Mouse (Mus musculus) retina, postnatal 1 day (tissue): Measurements from ENCODE around the gene Sim1.
A peak's percentile ranks its signal among the peaks of the same experiment; 100 is the strongest.

Experiments used
- DNase-seq: peaks from one replicate; pipeline ENCODE4 v3.0.0-alpha.2; 2012

The Sim1 gene

GRCm38 (mm10) chr10:50901601-50902475 lies 7.3 kb downstream of the Sim1 start:
- peak; percentile 58 for DNase-seq

- peak; percentile 61 for DNase-seq
Measured at GRCm38 (mm10) chr10:50902741-50903715, 8.5 kb downstream of the Sim1 start.

- DNase-seq, result peak; percentile 56
Measured at GRCm38 (mm10) chr10:50903846-50904763, 9.6 kb downstream of the Sim1 start.

GRCm38 (mm10) chr10:50904764-50905701 lies 10.5 kb downstream of the Sim1 start:
- DNase-seq, result no peak

- DNase-seq, result peak; percentile 43
Measured at GRCm38 (mm10) chr10:50910400-50910799, 15.8 kb downstream of the Sim1 start.

- peak; percentile 69 for DNase-seq
Measured at GRCm38 (mm10) chr10:50910861-50911410, 16.4 kb downstream of the Sim1 start.

- no peak for DNase-seq
Measured at GRCm38 (mm10) chr10:50915607-50916006, 21.1 kb downstream of the Sim1 start.

- peak; percentile 64 for DNase-seq
Measured at GRCm38 (mm10) chr10:50929281-50929680, 34.7 kb downstream of the Sim1 start.

GRCm38 (mm10) chr10:50935673-50936072 lies 41.1 kb downstream of the Sim1 start:
- DNase-seq, result no peak

GRCm38 (mm10) chr10:50973625-50974024 lies 79.1 kb downstream of the Sim1 start:
- no peak for DNase-seq

GRCm38 (mm10) chr10:50981849-50982248 lies 87.3 kb downstream of the Sim1 start:
- no peak for DNase-seq

GRCm38 (mm10) chr10:50983620-50984019 lies 89.1 kb downstream of the Sim1 start:
- no peak for DNase-seq

- DNase-seq, result no peak
Measured at GRCm38 (mm10) chr10:51007798-51008197, 113.2 kb downstream of the Sim1 start.

- DNase-seq, result peak; percentile 24
Measured at GRCm38 (mm10) chr10:51011391-51012150, 117.0 kb downstream of the Sim1 start.

- DNase-seq, result peak; percentile 1
Measured at GRCm38 (mm10) chr10:51014901-51015300, 120.3 kb downstream of the Sim1 start.

GRCm38 (mm10) chr10:51015362-51015761 lies 120.8 kb downstream of the Sim1 start:
- no peak for DNase-seq

- no peak for DNase-seq
Measured at GRCm38 (mm10) chr10:51023308-51024279, 129.0 kb downstream of the Sim1 start.
